Mouse (Mus musculus) retina, postnatal 1 day (tissue): ENCODE data around the gene Gm13285.
"Not testable (repeated sequence)": the region's sequence is repeated elsewhere in the genome, so short reads cannot be mapped to it uniquely, and the experiment has no call there.

Experiments used
- DNase-seq: peaks from one replicate; pipeline ENCODE4 v3.0.0-alpha.2; 2012

Gene Gm13285

DNA sequence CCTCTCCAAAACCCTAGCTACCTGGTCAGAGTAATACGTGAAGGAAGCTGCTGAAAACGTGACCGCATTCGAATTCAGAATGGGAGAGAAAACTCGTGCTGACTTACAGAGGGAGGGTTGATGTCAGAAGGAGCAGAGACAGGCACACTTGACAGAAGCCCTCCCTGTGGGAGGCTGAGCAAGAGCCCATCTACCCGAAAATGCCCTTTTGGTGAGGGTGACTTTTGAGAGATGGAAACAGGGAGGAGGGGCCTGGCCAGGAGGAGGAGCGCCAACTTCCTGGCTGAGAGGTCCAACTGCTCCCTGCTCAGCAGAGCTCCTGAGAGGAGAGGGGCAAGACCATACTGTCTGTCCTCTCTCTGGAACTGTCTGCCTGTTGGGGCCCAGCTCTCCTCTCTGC is at the start of gene Gm13285:
Gene Gm13285, plus strand, starts transcription at position 301 of the 400 bp plus-strand sequence.
- not testable (repeated sequence) for DNase-seq

DNA sequence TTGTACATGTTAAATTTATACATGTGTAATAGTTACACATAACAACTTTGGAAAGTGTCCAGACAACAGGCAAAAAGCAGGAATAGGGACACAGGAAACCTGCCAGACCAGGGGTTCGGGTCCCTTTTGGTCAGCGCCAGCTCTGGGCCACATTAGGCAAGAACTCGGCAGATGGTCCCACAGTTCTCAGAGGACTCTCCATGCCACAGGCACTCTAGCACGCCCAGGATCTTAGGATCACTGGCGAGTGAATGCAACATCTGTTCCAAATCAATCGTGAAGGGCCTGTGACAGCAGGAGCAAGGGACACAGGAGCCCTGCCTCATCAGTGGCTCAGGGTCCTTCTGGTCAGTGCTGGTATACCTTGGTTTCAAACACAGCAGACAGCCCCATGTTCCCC is 49.5 kb upstream of the Gm13285 start:
- no peak for DNase-seq

DNA sequence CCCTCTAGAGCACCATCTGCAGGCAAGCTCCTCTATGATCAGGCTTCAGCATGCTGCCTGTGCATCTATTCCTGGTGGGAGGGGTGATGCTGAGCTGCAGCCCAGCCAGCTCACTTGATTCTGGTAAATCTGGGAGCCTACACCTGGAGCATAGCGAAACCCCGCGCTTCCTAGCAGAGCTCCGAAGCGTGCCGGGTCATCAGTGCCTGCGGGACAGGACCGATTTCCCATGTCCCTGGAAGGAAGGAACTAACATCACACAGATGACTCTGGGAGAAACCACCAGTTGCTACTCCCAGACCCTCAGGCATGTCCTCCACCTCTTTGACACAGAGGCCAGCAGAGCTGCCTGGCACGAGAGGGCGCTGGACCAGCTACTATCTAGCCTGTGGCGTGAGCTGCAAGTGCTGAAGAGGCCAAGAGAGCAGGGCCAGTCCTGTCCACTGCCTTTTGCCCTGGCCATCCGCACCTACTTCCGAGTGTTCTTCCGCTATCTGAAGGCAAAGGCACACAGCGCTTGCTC is 44.6 kb upstream of the Gm13285 start, which contains the start of gene Gm13271:
Gene Gm13271, plus strand, starts transcription at position 51 of the 523 bp plus-strand sequence.
- not testable (repeated sequence) for DNase-seq

DNA sequence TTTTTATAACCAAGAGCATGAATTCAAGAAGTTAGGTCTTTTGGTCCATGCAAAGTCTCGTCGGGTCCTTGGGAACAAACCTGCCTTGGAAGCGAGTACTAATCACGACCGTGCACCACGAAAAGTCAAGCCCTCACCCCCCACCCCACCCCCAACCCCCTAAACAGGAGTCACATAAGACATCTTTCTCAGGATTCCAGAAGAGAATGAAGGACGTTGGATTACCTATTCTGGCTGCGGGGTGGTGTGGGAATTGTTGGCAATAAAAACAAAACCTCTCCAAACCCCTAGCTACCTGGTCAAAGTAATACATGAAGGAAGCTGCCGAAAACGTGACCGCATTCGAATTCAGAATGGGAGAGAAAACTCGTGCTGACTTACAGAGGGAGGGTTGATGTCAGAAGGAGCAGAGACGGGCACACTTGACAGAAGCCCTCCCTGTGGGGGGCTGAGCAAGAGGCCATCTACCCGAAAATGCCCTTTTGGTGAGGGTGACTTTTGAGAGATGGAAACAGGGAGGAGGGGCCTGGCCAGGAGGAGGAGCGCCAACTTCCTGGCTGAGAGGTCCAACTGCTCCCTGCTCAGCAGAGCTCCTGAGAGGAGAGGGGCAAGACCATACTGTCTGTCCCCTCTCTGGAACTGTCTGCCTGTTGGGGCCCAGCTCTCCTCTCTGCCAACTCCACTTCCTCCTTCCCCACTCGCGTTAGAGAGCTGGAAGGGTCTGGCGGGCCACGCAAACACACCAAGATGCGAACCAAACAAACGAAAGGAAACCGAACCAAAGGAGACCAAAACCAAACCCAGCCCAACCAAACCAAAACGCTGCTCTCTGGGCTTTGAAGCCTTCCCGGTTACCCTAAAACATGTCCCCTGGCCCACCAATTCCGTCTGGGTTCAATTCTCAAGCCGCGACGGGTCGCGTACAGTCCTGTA is 42.6 kb upstream of the Gm13285 start:
- DNase-seq, result not testable (repeated sequence)

DNA sequence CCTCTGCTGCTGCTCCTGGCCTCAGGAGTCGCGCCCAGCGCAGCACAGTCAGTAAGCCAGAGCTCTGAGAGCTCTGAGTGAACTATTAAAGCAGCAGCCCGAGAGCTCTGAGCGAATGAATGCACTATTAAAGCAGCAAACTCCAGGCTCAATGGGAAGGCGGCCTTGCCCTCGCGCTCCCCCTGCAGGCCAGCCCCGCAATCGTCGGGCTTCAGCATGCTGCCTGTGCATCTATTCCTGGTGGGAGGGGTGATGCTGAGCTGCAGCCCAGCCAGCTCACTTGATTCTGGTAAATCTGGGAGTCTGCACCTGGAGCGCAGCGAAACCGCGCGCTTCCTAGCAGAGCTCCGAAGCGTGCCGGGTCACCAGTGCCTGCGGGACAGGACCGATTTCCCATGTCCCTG is 41.8 kb upstream of the Gm13285 start:
- DNase-seq, result peak; percentile 94

DNA sequence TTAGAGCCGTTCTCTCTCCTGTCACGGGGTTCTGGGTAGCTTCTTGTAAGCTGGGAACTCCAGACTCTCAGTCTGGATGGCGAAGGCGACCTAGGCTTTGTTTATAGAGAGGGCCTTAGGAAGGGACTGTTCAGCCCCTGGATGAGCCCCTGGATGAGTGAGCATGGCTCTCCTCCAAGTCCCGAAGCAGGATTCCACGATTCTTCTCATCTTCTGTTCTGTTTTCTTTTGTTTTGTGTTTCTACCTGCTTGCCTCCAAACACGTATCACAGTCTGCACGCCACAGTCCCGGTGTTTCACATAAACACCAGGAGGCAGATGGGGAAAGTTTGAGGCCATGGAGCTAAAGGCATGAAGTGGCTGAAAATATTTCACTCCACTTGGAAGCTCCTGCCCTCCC is 40.7 kb upstream of the Gm13285 start:
- not testable (repeated sequence) for DNase-seq

DNA sequence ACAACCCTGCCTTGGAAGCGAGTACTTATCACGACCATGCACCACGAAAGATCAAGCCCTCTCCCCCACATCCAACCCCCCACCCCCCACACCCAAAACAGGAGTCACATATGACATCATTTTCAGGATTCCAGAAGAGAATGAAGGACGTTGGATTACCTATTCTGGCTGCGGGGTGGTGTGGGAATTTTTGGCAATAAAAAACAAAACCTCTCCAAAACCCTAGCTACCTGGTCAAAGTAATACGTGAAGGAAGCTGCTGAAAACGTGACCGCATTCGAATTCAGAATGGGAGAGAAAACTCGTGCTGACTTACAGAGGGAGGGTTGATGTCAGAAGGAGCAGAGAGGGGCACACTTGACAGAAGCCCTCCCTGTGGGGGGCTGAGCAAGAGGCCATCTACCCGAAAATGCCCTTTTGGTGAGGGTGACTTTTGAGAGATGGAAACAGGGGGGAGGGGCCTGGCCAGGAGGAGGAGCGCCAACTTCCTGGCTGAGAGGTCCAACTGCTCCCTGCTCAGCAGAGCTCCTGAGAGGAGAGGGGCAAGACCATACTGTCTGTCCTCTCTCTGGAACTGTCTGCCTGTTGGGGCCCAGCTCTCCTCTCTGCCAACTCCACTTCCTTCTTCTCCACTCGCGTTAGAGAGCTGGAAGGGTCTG is 39.7 kb upstream of the Gm13285 start, which contains the start of gene Gm13283:
Gene Gm13283, plus strand, starts transcription at position 510 of the 659 bp plus-strand sequence.
- not testable (repeated sequence) for DNase-seq

DNA sequence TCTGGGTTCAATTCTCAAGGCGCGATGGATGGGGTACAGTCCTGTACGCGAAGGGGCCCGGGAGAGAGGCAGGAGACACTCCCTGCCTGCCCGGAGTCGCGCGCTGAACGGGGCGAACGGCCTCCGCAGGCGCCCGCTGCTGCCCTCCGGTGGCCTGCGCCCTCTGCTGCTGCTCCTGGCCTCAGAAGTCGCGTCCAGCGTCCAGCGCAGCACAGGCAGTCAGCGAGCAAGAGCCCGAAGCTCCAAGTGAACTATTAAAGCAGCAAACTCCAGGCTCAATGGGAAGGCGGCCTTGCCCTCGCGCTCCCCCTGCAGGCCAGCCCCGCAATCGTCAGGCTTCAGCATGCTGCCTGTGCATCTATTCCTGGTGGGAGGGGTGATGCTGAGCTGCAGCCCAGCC is 39.0 kb upstream of the Gm13285 start:
- peak; percentile 91 for DNase-seq

DNA sequence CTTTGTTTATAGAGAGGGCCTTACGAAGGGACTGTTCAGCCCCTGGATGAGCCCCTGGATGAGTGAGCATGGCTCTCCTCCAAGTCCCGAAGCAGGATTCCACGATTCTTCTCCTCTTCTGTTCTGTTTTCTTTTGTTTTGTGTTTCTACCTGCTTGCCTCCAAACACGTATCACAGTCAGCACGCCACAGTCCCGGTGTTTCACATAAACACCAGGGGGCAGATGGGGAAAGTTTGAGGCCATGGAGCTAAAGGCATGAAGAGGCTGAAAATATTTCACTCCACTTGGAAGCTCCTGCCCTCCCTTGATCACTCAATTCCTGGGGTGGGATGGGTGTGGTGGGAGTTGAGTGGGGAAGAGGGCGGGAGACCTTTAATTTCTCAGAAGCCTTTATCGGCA is 37.7 kb upstream of the Gm13285 start:
- DNase-seq, result not testable (repeated sequence)

DNA sequence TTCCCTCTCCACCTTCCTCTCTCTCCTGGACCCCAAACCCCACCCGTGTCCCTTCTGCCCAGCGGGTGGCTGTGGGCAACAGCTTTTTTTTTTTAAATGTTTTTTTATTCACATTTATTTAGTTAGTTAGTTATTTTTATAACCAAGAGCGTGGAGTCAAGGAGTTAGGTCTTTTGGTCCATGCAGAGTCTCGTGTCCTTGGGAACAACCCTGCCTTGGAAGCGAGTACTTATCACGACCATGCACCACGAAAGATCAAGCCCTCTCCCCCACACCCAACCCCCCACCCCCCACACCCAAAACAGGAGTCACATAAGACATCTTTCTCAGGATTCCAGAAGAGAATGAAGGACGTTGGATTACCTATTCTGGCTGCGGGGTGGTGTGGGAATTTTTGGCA is 37.1 kb upstream of the Gm13285 start:
- not testable (repeated sequence) for DNase-seq

DNA sequence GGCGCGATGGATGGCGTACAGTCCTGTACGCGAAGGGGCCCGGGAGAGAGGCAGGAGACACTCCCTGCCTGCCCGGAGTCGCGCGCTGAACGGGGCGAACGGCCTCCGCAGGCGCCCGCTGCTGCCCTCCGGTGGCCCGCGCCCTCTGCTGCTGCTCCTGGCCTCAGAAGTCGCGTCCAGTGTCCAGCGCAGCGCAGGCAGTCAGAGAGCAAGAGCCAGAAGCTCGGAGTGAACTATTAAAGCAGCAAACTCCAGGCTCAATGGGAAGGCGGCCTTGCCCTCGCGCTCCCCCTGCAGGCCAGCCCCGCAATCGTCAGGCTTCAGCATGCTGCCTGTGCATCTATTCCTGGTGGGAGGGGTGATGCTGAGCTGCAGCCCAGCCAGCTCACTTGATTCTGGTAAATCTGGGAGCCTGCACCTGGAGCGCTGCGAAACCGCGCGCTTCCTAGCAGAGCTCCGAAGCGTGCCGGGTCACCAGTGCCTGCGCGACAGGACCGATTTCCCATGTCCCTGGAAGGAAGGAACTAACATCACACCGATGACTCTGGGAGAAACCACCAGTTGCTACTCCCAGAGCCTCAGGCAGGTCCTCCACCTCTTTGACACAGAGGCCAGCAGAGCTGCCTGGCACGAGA is 36.0 kb upstream of the Gm13285 start:
- peak; percentile 89 for DNase-seq

DNA sequence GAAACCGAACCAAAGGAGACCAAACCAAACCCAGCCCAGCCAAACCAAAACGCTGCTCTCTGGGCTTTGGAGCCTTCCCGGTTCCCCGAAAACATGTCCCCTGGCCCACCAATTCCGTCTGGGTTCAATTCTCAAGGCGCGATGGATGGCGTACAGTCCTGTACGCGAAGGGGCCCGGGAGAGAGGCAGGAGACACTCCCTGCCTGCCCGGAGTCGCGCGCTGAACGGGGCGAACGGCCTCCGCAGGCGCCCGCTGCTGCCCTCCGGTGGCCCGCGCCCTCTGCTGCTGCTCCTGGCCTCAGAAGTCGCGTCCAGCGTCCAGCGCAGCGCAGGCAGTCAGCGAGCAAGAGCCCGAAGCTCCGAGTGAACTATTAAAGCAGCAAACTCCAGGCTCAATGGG is 25.9 kb upstream of the Gm13285 start, which contains the start of gene Gm13290:
Gene Gm13290, plus strand, starts transcription at position 301 of the 400 bp plus-strand sequence.
- not testable (repeated sequence) for DNase-seq

DNA sequence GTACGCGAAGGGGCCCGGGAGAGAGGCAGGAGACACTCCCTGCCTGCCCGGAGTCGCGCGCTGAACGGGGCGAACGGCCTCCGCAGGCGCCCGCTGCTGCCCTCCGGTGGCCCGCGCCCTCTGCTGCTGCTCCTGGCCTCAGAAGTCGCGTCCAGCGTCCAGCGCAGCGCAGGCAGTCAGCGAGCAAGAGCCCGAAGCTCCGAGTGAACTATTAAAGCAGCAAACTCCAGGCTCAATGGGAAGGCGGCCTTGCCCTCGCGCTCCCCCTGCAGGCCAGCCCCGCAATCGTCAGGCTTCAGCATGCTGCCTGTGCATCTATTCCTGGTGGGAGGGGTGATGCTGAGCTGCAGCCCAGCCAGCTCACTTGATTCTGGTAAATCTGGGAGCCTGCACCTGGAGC is 22.8 kb upstream of the Gm13285 start, which contains the start of gene Gm13289:
Gene Gm13289, plus strand, starts transcription at position 301 of the 400 bp plus-strand sequence.
- DNase-seq, result not testable (repeated sequence)

DNA sequence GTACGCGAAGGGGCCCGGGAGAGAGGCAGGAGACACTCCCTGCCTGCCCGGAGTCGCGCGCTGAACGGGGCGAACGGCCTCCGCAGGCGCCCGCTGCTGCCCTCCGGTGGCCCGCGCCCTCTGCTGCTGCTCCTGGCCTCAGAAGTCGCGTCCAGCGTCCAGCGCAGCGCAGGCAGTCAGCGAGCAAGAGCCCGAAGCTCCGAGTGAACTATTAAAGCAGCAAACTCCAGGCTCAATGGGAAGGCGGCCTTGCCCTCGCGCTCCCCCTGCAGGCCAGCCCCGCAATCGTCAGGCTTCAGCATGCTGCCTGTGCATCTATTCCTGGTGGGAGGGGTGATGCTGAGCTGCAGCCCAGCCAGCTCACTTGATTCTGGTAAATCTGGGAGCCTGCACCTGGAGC is 19.9 kb upstream of the Gm13285 start, which contains the start of gene Gm13272:
Gene Gm13272, plus strand, starts transcription at position 301 of the 400 bp plus-strand sequence.
- DNase-seq, result not testable (repeated sequence)

DNA sequence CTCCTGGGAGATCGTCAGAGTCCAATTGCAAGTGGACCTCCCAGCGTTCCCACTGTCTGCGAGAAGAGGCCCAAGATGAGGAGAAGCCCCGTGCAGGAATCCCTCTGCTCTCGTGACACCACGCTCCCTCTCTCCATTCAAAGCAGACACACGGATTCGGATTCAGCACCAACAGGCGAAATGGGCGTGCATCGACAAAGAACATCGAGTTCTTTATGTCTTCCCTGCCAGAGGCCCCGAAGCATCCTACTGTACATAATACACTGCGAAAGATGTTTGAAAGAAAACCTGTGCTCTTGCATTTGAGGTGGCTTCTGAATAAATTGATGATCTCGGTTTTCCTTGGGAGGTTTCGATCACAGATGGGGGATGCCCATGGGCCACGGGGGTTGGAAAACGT is 19.1 kb upstream of the Gm13285 start:
- not testable (repeated sequence) for DNase-seq

DNA sequence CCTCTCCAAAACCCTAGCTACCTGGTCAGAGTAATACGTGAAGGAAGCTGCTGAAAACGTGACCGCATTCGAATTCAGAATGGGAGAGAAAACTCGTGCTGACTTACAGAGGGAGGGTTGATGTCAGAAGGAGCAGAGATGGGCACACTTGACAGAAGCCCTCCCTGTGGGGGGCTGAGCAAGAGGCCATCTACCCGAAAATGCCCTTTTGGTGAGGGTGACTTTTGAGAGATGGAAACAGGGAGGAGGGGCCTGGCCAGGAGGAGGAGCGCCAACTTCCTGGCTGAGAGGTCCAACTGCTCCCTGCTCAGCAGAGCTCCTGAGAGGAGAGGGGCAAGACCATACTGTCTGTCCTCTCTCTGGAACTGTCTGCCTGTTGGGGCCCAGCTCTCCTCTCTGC is 17.6 kb upstream of the Gm13285 start, which contains the start of gene Ifnz:
Gene Ifnz, plus strand, starts transcription at position 301 of the 400 bp plus-strand sequence.
- DNase-seq, result not testable (repeated sequence)

DNA sequence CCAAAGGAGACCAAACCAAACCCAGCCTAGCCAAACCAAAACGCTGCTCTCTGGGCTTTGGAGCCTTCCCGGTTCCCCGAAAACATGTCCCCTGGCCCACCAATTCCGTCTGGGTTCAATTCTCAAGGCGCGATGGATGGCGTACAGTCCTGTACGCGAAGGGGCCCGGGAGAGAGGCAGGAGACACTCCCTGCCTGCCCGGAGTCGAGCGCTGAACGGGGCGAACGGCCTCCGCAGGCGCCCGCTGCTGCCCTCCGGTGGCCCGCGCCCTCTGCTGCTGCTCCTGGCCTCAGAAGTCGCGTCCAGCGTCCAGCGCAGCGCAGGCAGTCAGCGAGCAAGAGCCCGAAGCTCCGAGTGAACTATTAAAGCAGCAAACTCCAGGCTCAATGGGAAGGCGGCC is 17.1 kb upstream of the Gm13285 start:
- not testable (repeated sequence) for DNase-seq

DNA sequence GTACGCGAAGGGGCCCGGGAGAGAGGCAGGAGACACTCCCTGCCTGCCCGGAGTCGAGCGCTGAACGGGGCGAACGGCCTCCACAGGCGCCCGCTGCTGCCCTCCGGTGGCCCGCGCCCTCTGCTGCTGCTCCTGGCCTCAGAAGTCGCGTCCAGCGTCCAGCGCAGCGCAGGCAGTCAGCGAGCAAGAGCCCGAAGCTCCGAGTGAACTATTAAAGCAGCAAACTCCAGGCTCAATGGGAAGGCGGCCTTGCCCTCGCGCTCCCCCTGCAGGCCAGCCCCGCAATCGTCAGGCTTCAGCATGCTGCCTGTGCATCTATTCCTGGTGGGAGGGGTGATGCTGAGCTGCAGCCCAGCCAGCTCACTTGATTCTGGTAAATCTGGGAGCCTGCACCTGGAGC is 14.1 kb upstream of the Gm13285 start, which contains the start of gene Gm13276:
Gene Gm13276, plus strand, starts transcription at position 301 of the 400 bp plus-strand sequence.
- DNase-seq, result not testable (repeated sequence)

DNA sequence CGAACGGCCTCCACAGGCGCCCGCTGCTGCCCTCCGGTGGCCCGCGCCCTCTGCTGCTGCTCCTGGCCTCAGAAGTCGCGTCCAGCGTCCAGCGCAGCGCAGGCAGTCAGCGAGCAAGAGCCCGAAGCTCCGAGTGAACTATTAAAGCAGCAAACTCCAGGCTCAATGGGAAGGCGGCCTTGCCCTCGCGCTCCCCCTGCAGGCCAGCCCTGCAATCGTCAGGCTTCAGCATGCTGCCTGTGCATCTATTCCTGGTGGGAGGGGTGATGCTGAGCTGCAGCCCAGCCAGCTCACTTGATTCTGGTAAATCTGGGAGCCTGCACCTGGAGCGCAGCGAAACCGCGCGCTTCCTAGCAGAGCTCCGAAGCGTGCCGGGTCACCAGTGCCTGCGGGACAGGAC is 11.1 kb upstream of the Gm13285 start, which contains the start of gene Gm13277:
Gene Gm13277, plus strand, starts transcription at position 231 of the 400 bp plus-strand sequence.
- not testable (repeated sequence) for DNase-seq

DNA sequence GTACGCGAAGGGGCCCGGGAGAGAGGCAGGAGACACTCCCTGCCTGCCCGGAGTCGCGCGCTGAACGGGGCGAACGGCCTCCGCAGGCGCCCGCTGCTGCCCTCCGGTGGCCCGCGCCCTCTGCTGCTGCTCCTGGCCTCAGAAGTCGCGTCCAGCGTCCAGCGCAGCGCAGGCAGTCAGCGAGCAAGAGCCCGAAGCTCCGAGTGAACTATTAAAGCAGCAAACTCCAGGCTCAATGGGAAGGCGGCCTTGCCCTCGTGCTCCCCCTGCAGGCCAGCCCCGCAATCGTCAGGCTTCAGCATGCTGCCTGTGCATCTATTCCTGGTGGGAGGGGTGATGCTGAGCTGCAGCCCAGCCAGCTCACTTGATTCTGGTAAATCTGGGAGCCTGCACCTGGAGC is 8.2 kb upstream of the Gm13285 start, which contains the start of gene Gm13278:
Gene Gm13278, plus strand, starts transcription at position 301 of the 400 bp plus-strand sequence.
- not testable (repeated sequence) for DNase-seq

DNA sequence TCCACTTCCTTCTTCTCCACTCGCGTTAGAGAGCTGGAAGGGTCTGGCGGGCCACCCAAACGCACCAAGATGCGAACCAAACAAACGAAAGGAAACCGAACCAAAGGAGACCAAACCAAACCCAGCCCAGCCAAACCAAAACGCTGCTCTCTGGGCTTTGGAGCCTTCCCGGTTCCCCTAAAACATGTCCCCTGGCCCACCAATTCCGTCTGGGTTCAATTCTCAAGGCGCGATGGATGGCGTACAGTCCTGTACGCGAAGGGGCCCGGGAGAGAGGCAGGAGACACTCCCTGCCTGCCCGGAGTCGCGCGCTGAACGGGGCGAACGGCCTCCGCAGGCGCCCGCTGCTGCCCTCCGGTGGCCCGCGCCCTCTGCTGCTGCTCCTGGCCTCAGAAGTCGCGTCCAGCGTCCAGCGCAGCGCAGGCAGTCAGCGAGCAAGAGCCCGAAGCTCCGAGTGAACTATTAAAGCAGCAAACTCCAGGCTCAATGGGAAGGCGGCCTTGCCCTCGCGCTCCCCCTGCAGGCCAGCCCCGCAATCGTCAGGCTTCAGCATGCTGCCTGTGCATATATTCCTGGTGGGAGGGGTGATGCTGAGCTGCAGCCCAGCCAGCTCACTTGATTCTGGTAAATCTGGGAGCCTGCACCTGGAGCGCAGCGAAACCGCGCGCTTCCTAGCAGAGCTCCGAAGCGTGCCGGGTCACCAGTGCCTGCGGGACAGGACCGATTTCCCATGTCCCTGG is 5.4 kb upstream of the Gm13285 start, which contains the start of gene Gm13275:
Gene Gm13275, plus strand, starts transcription at position 552 of the 740 bp plus-strand sequence.
- DNase-seq, result not testable (repeated sequence)
